Mouse (Mus musculus) hindbrain, embryonic 13.5 days (tissue): ENCODE data around the gene Amigo1. TPM values are rescaled to one million over a fixed set of nuclear protein-coding genes. Genes with fewer than 3 reads are reported as not detected.
A peak's percentile ranks its signal among the peaks of the same experiment; 100 is the strongest.

Source experiments
- ATAC-seq: fragments of 200-750 bp; cut with Nextera tagmentation; 2 replicates; pipeline ENCODE4 v1.8.0; 2017; ENCODE audit warnings: moderate TSS enrichment; ENCODE audit not compliant: low FRiP score
- H3K27ac ChIP-seq: fragments of 300-500 bp; sonication (generic); 2 replicates; pipeline ENCODE4 v1.5.1; 2015; ENCODE audit warnings: inconsistent platforms, mild to moderate bottlenecking, moderate library complexity
- H3K27me3 ChIP-seq: fragments of 300-500 bp; sonication (generic); 2 replicates; pipeline ENCODE4 v1.6.1; 2015; ENCODE audit warnings: mild to moderate bottlenecking, inconsistent platforms
- H3K36me3 ChIP-seq: fragments of 300-500 bp; sonication (generic); 2 replicates; pipeline ENCODE4 v1.6.1; 2015; ENCODE audit warnings: mild to moderate bottlenecking, inconsistent platforms
- H3K4me1 ChIP-seq: fragments of 300-500 bp; sonication (generic); replicated peaks from 2 replicates; pipeline ENCODE4 v1.6.1; 2015; ENCODE audit warnings: inconsistent platforms
- H3K4me2 ChIP-seq: fragments of 300-500 bp; sonication (generic); 2 replicates; pipeline ENCODE4 v1.6.1; 2015; ENCODE audit warnings: inconsistent platforms, mild to moderate bottlenecking, moderate library complexity
- H3K4me3 ChIP-seq: fragments of 300-500 bp; sonication (generic); 2 replicates; pipeline ENCODE4 v1.5.1; 2015; ENCODE audit warnings: mild to moderate bottlenecking, inconsistent platforms
- H3K9ac ChIP-seq: fragments of 300-500 bp; sonication (generic); 2 replicates; pipeline ENCODE4 v1.6.1; 2015; ENCODE audit warnings: mild to moderate bottlenecking, inconsistent platforms
- H3K9me3 ChIP-seq: fragments of 300-500 bp; sonication (generic); 2 replicates; pipeline ENCODE4 v1.6.1; 2016; ENCODE audit warnings: inconsistent platforms
- WGBS: fragments of 180-500 bp; shearing (Covaris S2); methylation state at CpG from one replicate; pipeline ENCODE4 v1.1.7; 2015; 5-methylcytosine and 5-hydroxymethylcytosine counted together
- polyA plus RNA-seq: library from polyadenylated mRNA; unstranded; fragments of >200 nt; fragmentation: Nextera tagmentation; extraction: Ambion mirVana; gene quantifications from 2 replicates; pipeline ENCODE4 v1.2.1, GENCODE M21; 2015

Gene Amigo1
- polyA plus RNA-seq, 1 experiment from 2014 or later, result 13.8 TPM

DNA sequence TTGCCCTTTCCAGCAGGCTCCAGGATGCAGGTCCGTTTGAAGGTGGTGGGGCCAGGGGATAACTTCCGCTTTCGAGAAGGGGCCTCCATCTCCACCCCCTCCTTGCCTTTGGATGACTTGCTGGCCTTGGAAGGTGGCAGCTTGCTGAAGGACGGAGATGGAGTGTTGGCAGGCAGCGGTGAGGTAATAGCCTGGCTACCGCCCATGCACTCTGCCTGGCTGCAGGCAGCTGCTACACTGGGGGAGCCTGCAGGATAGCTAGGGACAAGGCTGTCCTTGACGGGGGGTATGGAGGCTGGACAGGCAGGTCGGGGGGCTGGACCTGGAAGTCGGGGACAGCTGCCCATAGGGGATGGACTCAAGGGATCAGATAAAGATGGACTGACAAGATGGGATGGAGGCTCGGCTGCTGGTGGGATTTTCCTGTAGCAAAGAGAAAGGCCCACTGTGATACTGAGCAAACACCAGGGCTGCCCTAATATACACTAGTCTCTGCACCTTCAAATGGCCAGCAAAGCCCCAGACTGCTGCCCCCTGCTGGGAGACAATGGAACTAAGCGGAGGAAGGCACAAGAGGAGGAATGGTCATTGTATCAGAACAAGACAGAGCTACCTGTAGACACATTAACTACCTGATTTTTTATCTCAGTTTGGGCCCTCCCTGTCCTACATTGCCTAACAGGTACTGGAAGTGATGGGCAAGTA is 17.6 kb downstream of the Amigo1 start:
- no peak overlapping the region for H3K4me2 ChIP-seq
- no peak overlapping the region for H3K4me3 ChIP-seq
- 0 out of 2 replicates have a peak overlapping the region, but pooled peaks have one; percentile 49 for H3K9ac ChIP-seq
- peaks cover 62% of the 10 kb centered on the region for H3K4me1 ChIP-seq
- peaks cover 72% of the 10 kb centered on the region for H3K36me3 ChIP-seq
- 82% methylated on average over 11 of the region's 11 CpGs for WGBS
- no peak overlapping the region for H3K27ac ChIP-seq
- ATAC-seq, result no peak
- H3K27me3 ChIP-seq, result no peaks in the 10 kb centered on the region
- no peaks in the 10 kb centered on the region for H3K9me3 ChIP-seq

- Histone ChIP-seq H3K4me3 (no peak overlapping the region), H3K27ac (no peak overlapping the region), H3K9ac (0 out of 2 replicates have a peak overlapping the region, but pooled peaks have one; percentile 3), H3K36me3 (peaks cover 65% of the 10 kb centered on the region), H3K4me2 (no peak overlapping the region), H3K9me3 (no peaks in the 10 kb centered on the region), H3K27me3 (no peaks in the 10 kb centered on the region), H3K4me1 (peaks cover 69% of the 10 kb centered on the region)
- 93% methylated on average over 11 of the region's 11 CpGs for WGBS
- ATAC-seq, result no peak
These were observed 18.3 kb downstream of the Amigo1 start for GRCm38 (mm10) chr3:108204470-108204869.

DNA sequence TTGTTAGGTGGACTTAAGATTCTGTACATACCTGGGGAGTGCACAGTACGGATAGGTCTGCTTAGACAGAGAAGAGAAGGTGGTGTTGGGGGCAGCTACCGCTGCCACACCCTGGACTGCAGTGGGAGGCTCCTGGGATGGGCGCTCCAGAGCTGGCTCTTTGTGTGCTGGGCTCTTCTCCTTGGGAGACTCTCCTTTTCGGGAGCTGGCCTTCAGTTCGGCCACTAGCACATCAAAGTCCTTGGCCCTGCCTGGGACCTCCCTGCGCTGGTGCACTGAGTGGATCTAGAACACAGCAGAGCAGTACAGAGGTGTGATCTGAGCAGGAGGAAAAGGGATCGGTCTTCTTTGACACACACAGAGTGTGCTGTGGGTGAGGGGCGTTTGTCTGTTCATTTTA is 19.5 kb downstream of the Amigo1 start:
- H3K9me3 ChIP-seq, result no peaks in the 10 kb centered on the region
- H3K9ac ChIP-seq, result no peak overlapping the region
- no peak overlapping the region for H3K27ac ChIP-seq
- no peak overlapping the region for H3K4me2 ChIP-seq
- no peak for ATAC-seq
- H3K36me3 ChIP-seq, result peaks cover 65% of the 10 kb centered on the region
- no peaks in the 10 kb centered on the region for H3K27me3 ChIP-seq
- H3K4me3 ChIP-seq, result no peak overlapping the region
- peaks cover 61% of the 10 kb centered on the region for H3K4me1 ChIP-seq
- 95% methylated on average over 8 of the region's 8 CpGs for WGBS

- Histone ChIP-seq H3K4me3 (no peak overlapping the region), H3K4me2 (no peak overlapping the region), H3K9ac (no peak overlapping the region), H3K9me3 (no peaks in the 10 kb centered on the region), H3K36me3 (peaks cover 61% of the 10 kb centered on the region), H3K27ac (no peak overlapping the region), H3K27me3 (no peaks in the 10 kb centered on the region), H3K4me1 (peaks cover 53% of the 10 kb centered on the region)
- 91% methylated on average over 15 of the region's 15 CpGs for WGBS
- ATAC-seq, result no peak
These were observed 20.7 kb downstream of the Amigo1 start for GRCm38 (mm10) chr3:108206731-108207375.

DNA sequence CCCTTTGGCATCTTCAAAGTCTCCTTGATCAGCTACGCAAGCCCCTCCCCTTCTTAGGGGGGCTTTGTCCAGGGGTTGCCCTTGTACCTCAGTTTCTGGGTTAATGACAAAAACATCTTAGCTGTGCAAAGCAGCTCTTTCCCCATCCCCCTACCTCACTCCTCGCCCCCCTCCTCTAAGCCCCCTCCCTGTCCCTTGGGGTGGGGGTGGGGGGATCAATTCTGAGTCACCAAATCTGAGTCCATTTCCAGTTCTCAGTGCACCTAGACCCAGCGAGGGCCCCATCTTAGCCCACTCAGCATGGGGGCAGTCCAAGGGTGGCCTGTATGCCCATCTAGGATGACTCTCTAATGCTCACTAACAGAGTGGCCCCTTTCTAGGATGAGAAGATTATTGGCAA is 22.9 kb downstream of the Amigo1 start:
- Histone ChIP-seq H3K36me3 (peaks cover 42% of the 10 kb centered on the region), H3K9me3 (no peaks in the 10 kb centered on the region), H3K4me3 (peak overlapping the region; percentile 64), H3K4me2 (peak overlapping the region; percentile 94), H3K27me3 (0 out of 2 replicates have a peak, but pooled peaks cover 3% of the 10 kb centered on the region), H3K9ac (peak overlapping the region; percentile 93), H3K27ac (peak overlapping the region; percentile 98), H3K4me1 (peaks cover 45% of the 10 kb centered on the region)
- no peak for ATAC-seq
- WGBS, result 60% methylated on average over 2 of the region's 3 CpGs

DNA sequence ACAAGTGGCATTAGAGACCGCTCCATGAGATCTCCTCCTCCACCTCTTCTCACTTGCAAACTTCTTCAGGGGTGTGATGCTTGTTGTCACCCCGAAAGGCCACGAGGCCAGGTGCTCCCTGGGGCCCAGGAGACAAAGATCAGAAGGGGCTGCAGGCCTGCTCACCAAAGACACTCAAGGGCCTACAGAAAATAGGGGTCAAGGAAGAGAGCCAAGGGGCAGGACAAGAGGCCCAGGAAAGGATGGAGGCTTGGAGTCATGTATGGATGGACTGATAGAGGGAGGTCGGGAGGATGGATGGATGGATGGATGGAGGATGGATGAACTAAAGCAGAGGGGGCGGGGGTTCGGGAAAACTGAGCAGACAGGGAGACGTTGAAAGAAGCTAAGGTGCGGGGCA is 23.4 kb downstream of the Amigo1 start:
- Histone ChIP-seq H3K27ac (peak overlapping the region; percentile 98), H3K4me1 (peaks cover 41% of the 10 kb centered on the region), H3K4me2 (peak overlapping the region; percentile 94), H3K9ac (peak overlapping the region; percentile 93), H3K4me3 (peak overlapping the region; percentile 64), H3K27me3 (0 out of 2 replicates have a peak, but pooled peaks cover 8% of the 10 kb centered on the region), H3K36me3 (peaks cover 38% of the 10 kb centered on the region), H3K9me3 (no peaks in the 10 kb centered on the region)
- WGBS, result 9% methylated on average over 8 of the region's 8 CpGs
- ATAC-seq, result 0 out of 2 replicates have a peak, but pooled peaks have one; percentile 2

- WGBS, result under 1% methylated on average over 65 of the region's 72 CpGs
- peak; percentile 96 for ATAC-seq
These were observed 24.0 kb downstream of the Amigo1 start for GRCm38 (mm10) chr3:108209946-108210770.

DNA sequence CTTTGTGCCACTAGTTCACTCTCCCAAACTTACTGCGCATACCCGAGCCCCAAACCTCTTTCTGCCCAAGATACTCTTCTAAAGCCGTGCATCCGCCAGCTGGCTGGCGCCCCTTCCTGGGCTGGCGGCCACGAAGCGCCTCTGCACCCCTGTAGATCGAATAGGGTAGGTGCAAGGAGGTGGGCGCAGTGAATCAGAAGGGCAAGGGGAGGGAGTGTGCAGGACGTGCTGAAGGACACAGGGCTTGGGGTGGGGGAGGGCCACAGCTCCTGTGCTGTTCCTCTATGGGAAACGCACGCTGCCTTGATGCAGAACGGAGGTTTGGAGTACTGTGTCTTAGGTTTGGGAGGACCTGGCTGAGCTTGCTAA is 24.6 kb downstream of the Amigo1 start, which contains the start of gene Atxn7l2:
TSS of gene Atxn7l2 (minus strand) at position 164 of the 369 bp plus-strand sequence.
- Histone ChIP-seq H3K27me3 (0 out of 2 replicates have a peak, but pooled peaks cover 8% of the 10 kb centered on the region), H3K36me3 (peaks cover 26% of the 10 kb centered on the region), H3K27ac (peak within 1 kb of the TSS; percentile 98), H3K4me2 (peak within 1 kb of the TSS; percentile 94), H3K9me3 (no peaks in the 10 kb centered on the region), H3K4me1 (peaks cover 41% of the 10 kb centered on the region), H3K9ac (peak within 1 kb of the TSS; percentile 93), H3K4me3 (peak within 1 kb of the TSS; percentile 64)
- 0% methylated on average over 14 of the region's 14 CpGs for WGBS
- peak; percentile 91 for ATAC-seq

More at GRCm38 (mm10) chr3:108209946-108210770, 24.0 kb downstream of the Amigo1 start:
- peak overlapping the region; percentile 64 for H3K4me3 ChIP-seq
- H3K9me3 ChIP-seq, result no peaks in the 10 kb centered on the region
- peak overlapping the region; percentile 93 for H3K9ac ChIP-seq
- 0 out of 2 replicates have a peak, but pooled peaks cover 8% of the 10 kb centered on the region for H3K27me3 ChIP-seq
- H3K36me3 ChIP-seq, result peaks cover 32% of the 10 kb centered on the region
- peak overlapping the region; percentile 98 for H3K27ac ChIP-seq
- peaks cover 41% of the 10 kb centered on the region for H3K4me1 ChIP-seq
- peak overlapping the region; percentile 94 for H3K4me2 ChIP-seq

DNA sequence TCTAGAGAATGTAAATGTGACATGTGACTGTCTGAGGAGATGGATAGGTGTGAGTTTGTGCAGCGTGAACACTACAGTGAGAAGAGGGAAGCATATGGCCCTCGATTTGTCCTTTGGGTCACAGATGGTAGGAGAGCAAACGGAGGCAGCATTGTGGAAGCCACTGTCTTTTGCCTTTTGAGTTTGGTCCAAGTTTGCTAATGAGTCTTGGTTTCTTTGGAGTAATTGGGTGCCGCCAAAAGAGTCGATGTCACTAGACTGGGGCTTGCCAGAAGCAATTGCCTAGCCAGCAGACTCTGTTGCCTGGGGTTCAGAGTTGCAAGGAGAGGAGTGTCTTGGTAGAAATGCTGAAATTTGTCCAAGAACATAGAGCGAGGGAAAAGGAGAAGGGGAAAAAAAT is 25.7 kb downstream of the Amigo1 start:
- no peak for ATAC-seq
- Histone ChIP-seq H3K36me3 (peaks cover 15% of the 10 kb centered on the region), H3K9ac (no peak overlapping the region; the same call in 1 of the 2 replicates), H3K27ac (peak overlapping the region; percentile 98), H3K9me3 (no peaks in the 10 kb centered on the region), H3K4me1 (peaks cover 38% of the 10 kb centered on the region), H3K4me3 (peak overlapping the region; percentile 64; the same call in 1 of the 2 replicates), H3K27me3 (0 out of 2 replicates have a peak, but pooled peaks cover 8% of the 10 kb centered on the region), H3K4me2 (peak overlapping the region; percentile 76)
- WGBS, result 64% methylated on average over 6 of the region's 6 CpGs

DNA sequence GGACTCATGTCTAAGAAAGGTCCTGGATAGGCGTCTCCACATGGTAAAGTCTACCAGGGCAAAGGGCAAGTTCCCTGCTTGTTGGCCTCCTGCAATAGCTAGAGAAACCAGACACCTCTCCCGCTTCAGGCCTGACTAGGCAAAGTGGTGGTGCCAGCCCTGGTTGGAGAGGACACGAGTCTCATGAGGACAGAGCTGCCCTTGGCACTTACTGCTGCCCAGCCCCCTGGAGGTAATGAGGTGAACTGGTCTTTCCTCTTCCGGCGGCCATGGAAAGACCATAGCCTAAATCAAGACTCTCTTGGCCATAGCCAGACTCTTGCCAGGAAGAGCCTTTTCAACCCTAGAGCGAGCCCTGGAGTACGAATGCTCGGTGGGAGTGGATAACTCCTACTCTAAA is 26.3 kb downstream of the Amigo1 start:
- Histone ChIP-seq H3K36me3 (peaks cover 9% of the 10 kb centered on the region), H3K27me3 (0 out of 2 replicates have a peak, but pooled peaks cover 10% of the 10 kb centered on the region), H3K4me1 (peaks cover 33% of the 10 kb centered on the region), H3K27ac (0 out of 2 replicates have a peak overlapping the region, but pooled peaks have one; percentile 12), H3K4me3 (no peak overlapping the region), H3K4me2 (no peak overlapping the region; the same call in 1 of the 2 replicates), H3K9me3 (no peaks in the 10 kb centered on the region), H3K9ac (no peak overlapping the region)
- WGBS, result 92% methylated on average over 8 of the region's 8 CpGs
- no peak for ATAC-seq

GRCm38 (mm10) chr3:108214734-108215133 is 28.6 kb downstream of the Amigo1 start:
- ATAC-seq, result no peak
- Histone ChIP-seq H3K9me3 (no peaks in the 10 kb centered on the region), H3K27me3 (0 out of 2 replicates have a peak, but pooled peaks cover 14% of the 10 kb centered on the region), H3K4me2 (no peak overlapping the region), H3K9ac (no peak overlapping the region), H3K27ac (no peak overlapping the region), H3K4me3 (no peak overlapping the region), H3K36me3 (no peaks in the 10 kb centered on the region), H3K4me1 (peaks cover 13% of the 10 kb centered on the region)
- 30% methylated on average over 5 of the region's 5 CpGs for WGBS
